Mouse (Mus musculus) heart, embryonic 10.5 days (tissue): ENCODE results near the gene Alg11. TPM values are rescaled to one million over a fixed set of nuclear protein-coding genes. Genes with fewer than 3 reads are reported as not detected.

Source experiments
- DNase-seq: peaks from one replicate; pipeline ENCODE4 v3.0.0-alpha.2; 2017; ENCODE audit warnings: low spot score
- H3K27ac ChIP-seq: fragments of 300-500 bp; sonication (generic); 2 replicates; pipeline ENCODE4 v1.5.1; 2016; ENCODE audit warnings: mild to moderate bottlenecking
- H3K27me3 ChIP-seq: fragments of 300-500 bp; sonication (generic); 2 replicates; pipeline ENCODE4 v1.6.1; 2016; ENCODE audit warnings: mild to moderate bottlenecking; ENCODE audit not compliant: poor library complexity, insufficient read depth, severe bottlenecking
- H3K36me3 ChIP-seq: fragments of 300-500 bp; sonication (generic); 2 replicates; pipeline ENCODE4 v1.6.1; 2016; ENCODE audit warnings: mild to moderate bottlenecking, moderate library complexity
- H3K4me1 ChIP-seq: fragments of 300-500 bp; sonication (generic); 2 replicates; pipeline ENCODE4 v1.6.1; 2016; ENCODE audit warnings: mild to moderate bottlenecking
- H3K4me3 ChIP-seq: fragments of 300-500 bp; sonication (generic); 2 replicates; pipeline ENCODE4 v1.5.1; 2016; ENCODE audit warnings: mild to moderate bottlenecking, moderate library complexity
- H3K9me3 ChIP-seq: fragments of 300-500 bp; sonication (generic); 2 replicates; pipeline ENCODE4 v1.6.1; 2016; ENCODE audit warnings: mild to moderate bottlenecking, moderate library complexity
- WGBS: fragments of 180-500 bp; shearing (Covaris S2); methylation state at CpG from one replicate; pipeline ENCODE4 v1.1.7; 2016; 5-methylcytosine and 5-hydroxymethylcytosine counted together
- polyA plus RNA-seq: library from polyadenylated mRNA; unstranded; fragments of >200 nt; fragmentation: Nextera tagmentation; extraction: Ambion mirVana; gene quantifications from 2 replicates; pipeline ENCODE4 v1.2.1, GENCODE M21; 2016

Alg11 gene
- 20.3 and 34.6 TPM in 2 replicates for polyA plus RNA-seq

GRCm38 (mm10) chr8:22060446-22060889, at the start of gene Alg11:
Alg11 (plus strand) TSS chr8:22060721.
- H3K4me1 ChIP-seq: peaks cover 3% of the 10 kb centered on the region; the same call in 1 of the 2 replicates
- under 1% methylated on average over 31 of the region's 36 CpGs for WGBS
- H3K9me3 ChIP-seq: no peaks in the 10 kb centered on the region
- DNase-seq: peak; percentile 99
- peaks cover 34% of the 10 kb centered on the region for H3K36me3 ChIP-seq
- H3K27ac ChIP-seq: peak within 1 kb of the TSS; percentile 87
- H3K4me3 ChIP-seq: peak within 1 kb of the TSS; percentile 75
- peaks cover 6% of the 10 kb centered on the region; the same call in 1 of the 2 replicates for H3K27me3 ChIP-seq

GRCm38 (mm10) chr8:22013034-22013707, 47.4 kb upstream of the Alg11 start:
- H3K4me1 ChIP-seq: no peaks in the 10 kb centered on the region
- 80% methylated on average over 24 of the region's 24 CpGs for WGBS
- H3K27me3 ChIP-seq: no peaks in the 10 kb centered on the region
- DNase-seq: no peak
- no peak overlapping the region for H3K4me3 ChIP-seq
- H3K27ac ChIP-seq: no peak overlapping the region
- 0 out of 2 replicates have a peak, but pooled peaks cover 6% of the 10 kb centered on the region for H3K36me3 ChIP-seq
- H3K9me3 ChIP-seq: no peaks in the 10 kb centered on the region

GRCm38 (mm10) chr8:22017731-22018130, 42.8 kb upstream of the Alg11 start:
- Histone ChIP-seq H3K4me3 (no peak overlapping the region), H3K27me3 (no peaks in the 10 kb centered on the region), H3K4me1 (no peaks in the 10 kb centered on the region), H3K36me3 (0 out of 2 replicates have a peak, but pooled peaks cover 3% of the 10 kb centered on the region), H3K27ac (no peak overlapping the region), H3K9me3 (no peaks in the 10 kb centered on the region)
- DNase-seq: no peak
- WGBS: 78% methylated on average over 7 of the region's 7 CpGs

- no peaks in the 10 kb centered on the region for H3K9me3 ChIP-seq
- DNase-seq: no peak
- no peak overlapping the region for H3K27ac ChIP-seq
- H3K36me3 ChIP-seq: no peaks in the 10 kb centered on the region
- no peaks in the 10 kb centered on the region for H3K4me1 ChIP-seq
- H3K27me3 ChIP-seq: no peaks in the 10 kb centered on the region
- WGBS: 70% methylated on average over 5 of the region's 5 CpGs
- H3K4me3 ChIP-seq: no peak overlapping the region
Observed at GRCm38 (mm10) chr8:22019498-22019897, 41.0 kb upstream of the Alg11 start.

- H3K36me3 ChIP-seq: no peaks in the 10 kb centered on the region
- H3K27ac ChIP-seq: no peak overlapping the region
- no peaks in the 10 kb centered on the region for H3K27me3 ChIP-seq
- H3K4me3 ChIP-seq: no peak overlapping the region
- 52% methylated on average over 7 of the region's 7 CpGs for WGBS
- H3K4me1 ChIP-seq: no peaks in the 10 kb centered on the region
- H3K9me3 ChIP-seq: no peaks in the 10 kb centered on the region
- no peak for DNase-seq
Observed at GRCm38 (mm10) chr8:22022244-22022643, 38.3 kb upstream of the Alg11 start.

GRCm38 (mm10) chr8:22025241-22025640, 35.3 kb upstream of the Alg11 start:
- no peak for DNase-seq
- Histone ChIP-seq H3K4me1 (no peaks in the 10 kb centered on the region), H3K27me3 (no peaks in the 10 kb centered on the region), H3K9me3 (no peaks in the 10 kb centered on the region), H3K27ac (no peak overlapping the region), H3K4me3 (no peak overlapping the region), H3K36me3 (no peaks in the 10 kb centered on the region)
- WGBS: 76% methylated on average over 4 of the region's 4 CpGs

- H3K27ac ChIP-seq: no peak overlapping the region
- H3K36me3 ChIP-seq: no peaks in the 10 kb centered on the region
- no peaks in the 10 kb centered on the region for H3K9me3 ChIP-seq
- H3K27me3 ChIP-seq: no peaks in the 10 kb centered on the region
- no peak overlapping the region for H3K4me3 ChIP-seq
- DNase-seq: no peak
- H3K4me1 ChIP-seq: no peaks in the 10 kb centered on the region
- WGBS: 84% methylated on average over 3 of the region's 3 CpGs
Observed at GRCm38 (mm10) chr8:22028973-22029372, 31.5 kb upstream of the Alg11 start.

- H3K4me1 ChIP-seq: no peaks in the 10 kb centered on the region
- no peaks in the 10 kb centered on the region for H3K36me3 ChIP-seq
- 75% methylated on average over 3 of the region's 3 CpGs for WGBS
- DNase-seq: no peak
- no peaks in the 10 kb centered on the region for H3K27me3 ChIP-seq
- no peaks in the 10 kb centered on the region for H3K9me3 ChIP-seq
- no peak overlapping the region for H3K4me3 ChIP-seq
- no peak overlapping the region for H3K27ac ChIP-seq
Observed at GRCm38 (mm10) chr8:22030990-22031389, 29.5 kb upstream of the Alg11 start.

- Histone ChIP-seq H3K27ac (no peak overlapping the region), H3K9me3 (no peaks in the 10 kb centered on the region), H3K36me3 (no peaks in the 10 kb centered on the region), H3K27me3 (no peaks in the 10 kb centered on the region), H3K4me1 (peaks cover 14% of the 10 kb centered on the region), H3K4me3 (no peak overlapping the region)
- 92% methylated on average over 9 of the region's 9 CpGs for WGBS
- DNase-seq: no peak
Observed at GRCm38 (mm10) chr8:22036137-22036536, 24.4 kb upstream of the Alg11 start.

- H3K27ac ChIP-seq: no peak overlapping the region
- WGBS: 71% methylated on average over 7 of the region's 7 CpGs
- no peaks in the 10 kb centered on the region for H3K27me3 ChIP-seq
- H3K4me3 ChIP-seq: no peak overlapping the region
- no peaks in the 10 kb centered on the region for H3K9me3 ChIP-seq
- H3K36me3 ChIP-seq: no peaks in the 10 kb centered on the region
- H3K4me1 ChIP-seq: peaks cover 14% of the 10 kb centered on the region
- no peak for DNase-seq
Observed at GRCm38 (mm10) chr8:22037022-22037421, 23.5 kb upstream of the Alg11 start.

- no peak for DNase-seq
- H3K4me3 ChIP-seq: peak overlapping the region; percentile 33; the same call in 1 of the 2 replicates
Observed at GRCm38 (mm10) chr8:22039468-22040152, 20.9 kb upstream of the Alg11 start.

GRCm38 (mm10) chr8:22040153-22040509, 20.4 kb upstream of the Alg11 start:
- no peaks in the 10 kb centered on the region for H3K36me3 ChIP-seq
- no peaks in the 10 kb centered on the region for H3K9me3 ChIP-seq
- H3K27ac ChIP-seq: no peak overlapping the region
- no peak overlapping the region for H3K4me3 ChIP-seq
- WGBS: 55% methylated on average over 6 of the region's 6 CpGs
- H3K27me3 ChIP-seq: no peaks in the 10 kb centered on the region
- no peak for DNase-seq
- peaks cover 17% of the 10 kb centered on the region for H3K4me1 ChIP-seq

More at GRCm38 (mm10) chr8:22039468-22040152, 20.9 kb upstream of the Alg11 start:
- H3K36me3 ChIP-seq: no peaks in the 10 kb centered on the region
- H3K9me3 ChIP-seq: no peaks in the 10 kb centered on the region
- peaks cover 17% of the 10 kb centered on the region for H3K4me1 ChIP-seq
- WGBS: 12% methylated on average over 15 of the region's 15 CpGs
- 0 out of 2 replicates have a peak overlapping the region, but pooled peaks have one; percentile 16 for H3K27ac ChIP-seq
- H3K27me3 ChIP-seq: no peaks in the 10 kb centered on the region

- H3K4me1 ChIP-seq: peaks cover 14% of the 10 kb centered on the region
- no peak overlapping the region for H3K4me3 ChIP-seq
- no peaks in the 10 kb centered on the region for H3K27me3 ChIP-seq
- no peaks in the 10 kb centered on the region for H3K36me3 ChIP-seq
- WGBS: 77% methylated on average over 3 of the region's 3 CpGs
- H3K9me3 ChIP-seq: no peaks in the 10 kb centered on the region
- DNase-seq: no peak
- no peak overlapping the region for H3K27ac ChIP-seq
Observed at GRCm38 (mm10) chr8:22042515-22042914, 18.0 kb upstream of the Alg11 start.
